Mouse (Mus musculus): ENCODE measurements around the gene Arrdc4.

- TF ChIP-seq CTCF (IDR thresholded peaks at IDR 0.05; ENCODE audit: control insufficient read depth, insufficient read depth, low read length): no peak
- no peak for TF ChIP-seq POLR2A (IDR thresholded peaks at IDR 0.05; ENCODE audit: borderline replicate concordance, control insufficient read depth, low read depth, low read length)
These were observed 22.7 kb upstream of the Arrdc4 start for GRCm38 (mm10) chr7:68771757-68772094.

All from bone marrow, adult 2 months (tissue).